Mouse (Mus musculus) heart, embryonic 16.5 days (tissue): Measurements from ENCODE around the gene Gm11114. TPM values are rescaled to one million over a fixed set of nuclear protein-coding genes. Genes with fewer than 3 reads are reported as not detected.
A peak's percentile ranks its signal among the peaks of the same experiment; 100 is the strongest.

Experiments
- ATAC-seq: fragments of 200-750 bp; cut with Nextera tagmentation; replicated peaks from 2 replicates; pipeline ENCODE4 v1.8.0; 2017; ENCODE audit warnings: moderate number of reproducible peaks; ENCODE audit not compliant: insufficient read depth, low FRiP score; ENCODE audit errors: extremely low read depth
- H3K27ac ChIP-seq: fragments of 300-500 bp; sonication (generic); 2 replicates; pipeline ENCODE4 v1.5.1; 2014; ENCODE audit warnings: mild to moderate bottlenecking, low read length, control low read depth, moderate library complexity
- H3K27me3 ChIP-seq: fragments of 300-500 bp; sonication (generic); 2 replicates; pipeline ENCODE4 v1.6.1; 2014; ENCODE audit warnings: low read length, mixed read lengths; ENCODE audit not compliant: control insufficient read depth, insufficient read depth
- H3K36me3 ChIP-seq: fragments of 300-500 bp; sonication (generic); 2 replicates; pipeline ENCODE4 v1.6.1; 2014; ENCODE audit not compliant: control insufficient read depth, insufficient read depth
- H3K4me1 ChIP-seq: fragments of 300-500 bp; sonication (generic); 2 replicates; pipeline ENCODE4 v1.6.1; 2014; ENCODE audit warnings: low read length, mixed read lengths; ENCODE audit not compliant: control insufficient read depth, insufficient read depth
- H3K4me2 ChIP-seq: fragments of 300-500 bp; sonication (generic); 2 replicates; pipeline ENCODE4 v1.6.1; 2014; ENCODE audit warnings: low read depth, mild to moderate bottlenecking, control low read depth, low read length
- H3K4me3 ChIP-seq: fragments of 300-500 bp; sonication (generic); 2 replicates; pipeline ENCODE4 v1.5.1; 2014; ENCODE audit warnings: mild to moderate bottlenecking, control low read depth, low read length
- H3K9ac ChIP-seq: fragments of 300-500 bp; sonication (generic); 2 replicates; pipeline ENCODE4 v1.6.1; 2014; ENCODE audit warnings: low read length, control low read depth
- H3K9me3 ChIP-seq: fragments of 300-500 bp; sonication (generic); replicated peaks from 2 replicates; pipeline ENCODE4 v1.6.1; 2016; ENCODE audit warnings: low read length; ENCODE audit not compliant: control insufficient read depth
- WGBS: fragments of 180-500 bp; shearing (Covaris S2); extraction: QIAGEN DNeasy Blood & Tissue Kit; methylation state at CpG from one replicate; pipeline ENCODE4 v1.1.7; 2014; 5-methylcytosine and 5-hydroxymethylcytosine counted together
- polyA plus RNA-seq: library from polyadenylated mRNA; unstranded; fragments of >200 nt; fragmentation: Nextera tagmentation; extraction: Ambion mirVana; gene quantifications from 2 replicates; pipeline ENCODE4 v1.2.1, GENCODE M21; 2015

Gene Gm11114
- polyA plus RNA-seq, 1 experiment from 2014 or later, result not detected

- ATAC-seq, result no peak
- peak overlapping the region; percentile 88 for H3K27ac ChIP-seq
These were observed 12.8 kb downstream of the Gm11114 start for GRCm38 (mm10) chr9:85325201-85325868.

DNA sequence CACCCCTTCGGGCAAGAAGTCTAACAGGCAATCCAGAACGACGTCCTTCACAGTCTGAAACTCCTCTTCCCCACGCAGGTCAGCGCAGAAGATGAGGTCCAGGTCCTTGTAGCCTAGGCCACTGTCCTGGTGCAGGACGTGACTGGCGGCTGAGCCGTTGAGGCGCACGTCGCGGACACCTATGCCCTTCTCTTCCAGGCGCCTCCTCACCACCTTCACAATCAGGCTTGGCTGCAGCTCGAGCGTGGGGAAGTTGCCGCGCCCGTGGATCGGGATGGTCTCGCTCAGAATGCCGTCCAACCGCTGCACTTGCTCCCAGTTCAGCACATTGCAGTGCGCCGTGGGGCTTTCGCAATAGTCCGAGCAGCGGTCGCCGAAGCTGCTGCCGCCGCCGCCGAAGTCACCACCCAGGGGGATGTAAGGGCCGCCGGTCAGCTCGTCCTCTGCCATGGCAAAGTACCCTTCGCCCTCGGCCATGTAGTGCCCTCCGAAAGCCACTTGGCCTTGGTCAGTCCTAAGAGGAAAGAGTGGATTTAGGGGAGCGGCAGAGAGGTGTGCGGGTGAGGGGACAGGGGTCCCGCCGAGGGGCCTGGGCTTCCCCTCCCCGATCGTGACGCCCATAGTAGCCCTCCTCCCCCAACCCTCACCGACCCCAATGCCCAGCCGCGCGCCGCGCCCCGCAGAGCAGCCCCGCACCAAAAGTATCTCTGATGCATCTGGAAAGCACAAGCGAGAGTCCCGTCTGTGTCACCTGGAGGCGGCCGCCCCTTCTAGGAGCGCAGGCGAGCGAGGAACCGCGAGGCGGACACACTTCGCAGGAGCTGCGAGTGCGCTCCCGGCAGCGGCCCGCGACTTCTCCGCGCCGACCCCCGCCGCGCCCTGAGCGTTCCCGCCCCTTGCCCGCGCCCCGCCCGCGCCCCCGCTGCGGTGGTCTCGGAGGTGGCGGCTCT is 14.0 kb downstream of the Gm11114 start:
- Histone ChIP-seq H3K27ac (peak overlapping the region; percentile 88), H3K4me2 (peak overlapping the region; percentile 81), H3K4me1 (peaks cover 13% of the 10 kb centered on the region; the same call in 1 of the 2 replicates), H3K9ac (peak overlapping the region; percentile 82), H3K27me3 (no peaks in the 10 kb centered on the region), H3K36me3 (0 out of 2 replicates have a peak, but pooled peaks cover 3% of the 10 kb centered on the region), H3K9me3 (no peaks in the 10 kb centered on the region), H3K4me3 (peak overlapping the region; percentile 67)
- WGBS, result under 1% methylated on average over 84 of the region's 88 CpGs
- ATAC-seq, result peak; percentile 50

More at GRCm38 (mm10) chr9:85325201-85325868, 12.8 kb downstream of the Gm11114 start:
- H3K9ac ChIP-seq, result peak overlapping the region; percentile 82
- peak overlapping the region; percentile 67 for H3K4me3 ChIP-seq
- peaks cover 3% of the 10 kb centered on the region; the same call in 1 of the 2 replicates for H3K36me3 ChIP-seq
- peaks cover 16% of the 10 kb centered on the region for H3K4me1 ChIP-seq
- H3K4me2 ChIP-seq, result peak overlapping the region; percentile 81
- whole genome bisulfite sequencing, result 23% methylated on average over 17 of the region's 17 CpGs
- no peaks in the 10 kb centered on the region for H3K9me3 ChIP-seq
- H3K27me3 ChIP-seq, result no peaks in the 10 kb centered on the region

DNA sequence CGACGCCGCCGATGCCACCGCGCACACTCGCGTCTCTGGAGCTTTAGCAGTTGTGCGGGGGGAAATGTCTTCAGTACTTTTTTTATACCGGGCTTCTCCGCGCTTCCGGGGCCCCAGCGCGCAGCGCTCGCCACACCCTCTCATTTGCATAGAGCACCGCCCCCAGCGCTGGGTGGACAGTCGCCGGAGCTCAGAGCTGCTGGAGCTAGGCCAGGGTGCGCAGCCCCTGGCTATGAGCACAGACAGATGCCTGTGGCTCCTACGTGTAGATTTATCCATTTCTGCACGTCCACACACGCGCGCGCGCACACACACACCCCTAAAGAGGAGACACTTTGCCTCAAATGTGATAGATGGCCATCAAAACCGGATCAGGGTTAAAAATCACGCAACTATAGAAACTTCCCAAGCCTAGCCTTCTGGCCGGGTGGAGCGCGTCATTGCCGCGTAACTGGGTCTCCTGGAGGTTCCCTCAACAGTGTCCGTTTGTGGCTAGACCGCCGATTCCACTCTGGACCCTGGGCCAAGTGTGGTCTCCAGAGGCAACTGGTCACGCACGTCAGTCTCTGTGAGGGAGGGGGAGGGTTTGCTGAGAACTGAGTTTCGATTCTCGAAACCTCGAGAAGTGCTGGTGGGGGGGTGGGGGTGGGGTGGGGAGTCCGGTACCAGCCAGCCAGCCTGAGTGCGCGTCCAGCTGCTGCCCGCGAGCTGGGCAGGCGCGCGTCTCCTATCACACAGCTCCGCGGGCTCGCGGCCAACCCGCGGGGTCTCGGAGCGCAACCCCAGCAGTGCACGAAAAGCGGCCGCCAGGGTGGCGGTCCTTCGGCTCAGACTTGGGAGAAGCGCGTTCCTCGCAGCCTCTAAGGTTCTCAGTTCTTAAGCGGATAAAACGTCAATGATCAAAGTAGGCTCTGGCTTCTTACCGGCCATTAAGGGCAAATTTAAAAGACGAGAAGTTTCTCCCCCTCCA is 15.0 kb downstream of the Gm11114 start, which contains the start of gene Tent5a:
Gene Tent5a, minus strand, starts transcription at position 107 of the 970 bp plus-strand sequence.
- Histone ChIP-seq H3K9me3 (no peaks in the 10 kb centered on the region), H3K4me1 (peaks cover 9% of the 10 kb centered on the region; the same call in 1 of the 2 replicates), H3K27me3 (no peaks in the 10 kb centered on the region), H3K4me2 (peak within 1 kb of the TSS; percentile 81), H3K27ac (peak within 1 kb of the TSS; percentile 88), H3K36me3 (0 out of 2 replicates have a peak, but pooled peaks cover 3% of the 10 kb centered on the region), H3K9ac (peak within 1 kb of the TSS; percentile 82), H3K4me3 (peak within 1 kb of the TSS; percentile 67)
- ATAC-seq, result peak; percentile 94
- under 1% methylated on average over 72 of the region's 72 CpGs for WGBS

- H3K27me3 ChIP-seq, result no peaks in the 10 kb centered on the region
- peak; percentile 15; the same call in 1 of the 2 replicates for ATAC-seq
These were observed 15.7 kb downstream of the Gm11114 start for GRCm38 (mm10) chr9:85328259-85328658.

DNA sequence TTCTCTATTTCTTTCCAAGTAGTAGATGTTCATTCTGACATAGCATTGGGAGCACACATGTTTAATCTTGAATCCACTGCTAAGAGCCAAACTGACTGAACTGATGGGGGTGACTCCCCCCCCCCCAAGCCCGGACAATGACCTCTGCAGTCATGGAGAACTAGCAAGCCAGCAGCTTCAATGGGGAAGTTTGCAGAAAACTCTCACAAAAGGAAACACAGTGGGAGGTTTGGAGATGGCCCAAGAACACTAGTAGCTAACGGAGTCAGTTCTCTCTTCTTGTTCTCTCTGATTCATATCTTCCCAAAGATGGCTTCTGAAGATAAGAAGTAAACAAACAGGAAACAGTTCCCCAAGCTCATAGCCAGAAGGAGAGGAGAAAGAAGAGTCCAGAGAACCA is 18.9 kb downstream of the Gm11114 start:
- H3K4me1 ChIP-seq, result no peaks in the 10 kb centered on the region
- H3K9me3 ChIP-seq, result no peaks in the 10 kb centered on the region
- ATAC-seq, result no peak
- H3K27me3 ChIP-seq, result no peaks in the 10 kb centered on the region
- no peak overlapping the region for H3K4me2 ChIP-seq
- no peak overlapping the region for H3K27ac ChIP-seq
- 67% methylated on average over 2 of the region's 2 CpGs for WGBS
- H3K4me3 ChIP-seq, result no peak overlapping the region
- H3K9ac ChIP-seq, result no peak overlapping the region
- H3K36me3 ChIP-seq, result no peaks in the 10 kb centered on the region

More at GRCm38 (mm10) chr9:85328259-85328658, 15.7 kb downstream of the Gm11114 start:
- H3K9me3 ChIP-seq, result no peaks in the 10 kb centered on the region
- WGBS, result 2% methylated on average over 16 of the region's 16 CpGs
- peak overlapping the region; percentile 81 for H3K4me2 ChIP-seq
- H3K36me3 ChIP-seq, result 0 out of 2 replicates have a peak, but pooled peaks cover 3% of the 10 kb centered on the region
- peak overlapping the region; percentile 67 for H3K4me3 ChIP-seq
- peaks cover 9% of the 10 kb centered on the region; the same call in 1 of the 2 replicates for H3K4me1 ChIP-seq
- peak overlapping the region; percentile 82 for H3K9ac ChIP-seq
- peak overlapping the region; percentile 88 for H3K27ac ChIP-seq

GRCm38 (mm10) chr9:85336046-85336445 is 23.5 kb downstream of the Gm11114 start:
- 70% methylated on average over 7 of the region's 7 CpGs for WGBS
- no peak for ATAC-seq
- Histone ChIP-seq H3K36me3 (no peaks in the 10 kb centered on the region), H3K4me3 (no peak overlapping the region), H3K27ac (no peak overlapping the region), H3K9ac (no peak overlapping the region), H3K9me3 (no peaks in the 10 kb centered on the region), H3K4me1 (no peaks in the 10 kb centered on the region), H3K4me2 (no peak overlapping the region), H3K27me3 (no peaks in the 10 kb centered on the region)

GRCm38 (mm10) chr9:85340303-85340702 is 27.7 kb downstream of the Gm11114 start:
- H3K9me3 ChIP-seq, result no peaks in the 10 kb centered on the region
- no peaks in the 10 kb centered on the region for H3K36me3 ChIP-seq

More at GRCm38 (mm10) chr9:85340303-85340702, 27.7 kb downstream of the Gm11114 start:
- no peak overlapping the region for H3K4me3 ChIP-seq
- no peak for ATAC-seq
- H3K4me1 ChIP-seq, result no peaks in the 10 kb centered on the region
- H3K27ac ChIP-seq, result no peak overlapping the region
- no peak overlapping the region for H3K9ac ChIP-seq
- no peaks in the 10 kb centered on the region for H3K27me3 ChIP-seq
- 54% methylated on average over 3 of the region's 3 CpGs for WGBS
- no peak overlapping the region for H3K4me2 ChIP-seq
